Mouse (Mus musculus): Measurements from ENCODE around the gene Tnfaip8l1.
A peak's percentile ranks its signal among the peaks of the same experiment; 100 is the strongest.

Gene Tnfaip8l1

DNA sequence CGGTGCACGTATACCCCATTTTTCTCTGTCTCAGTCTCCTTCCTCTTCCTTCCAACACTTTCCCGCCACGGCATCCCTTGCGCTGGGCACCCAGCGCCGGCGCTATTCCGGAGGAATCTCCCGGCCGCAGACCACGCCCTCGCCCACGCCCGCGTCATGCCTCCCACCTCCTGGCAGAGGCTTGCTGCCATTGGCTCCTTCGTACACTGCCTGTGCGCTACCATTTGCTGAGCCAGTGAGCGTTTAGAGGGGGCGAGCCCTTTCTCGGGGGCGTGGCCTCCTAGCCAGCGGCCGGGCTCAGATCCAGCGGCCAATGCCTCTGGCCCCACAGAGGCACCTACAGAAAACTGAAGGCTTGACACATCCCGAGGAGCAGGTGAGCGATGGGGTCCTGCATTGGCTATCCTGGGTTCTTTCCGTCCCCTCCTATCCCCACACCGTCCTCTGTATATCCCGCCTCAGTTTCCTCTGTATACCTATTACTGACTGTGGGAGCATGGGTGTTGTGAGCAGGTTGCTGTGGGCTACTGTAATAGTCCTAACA, at the start of gene Tnfaip8l1:
Gene Tnfaip8l1 (plus strand): TSS at position 247 of the 544 bp plus-strand sequence.
- peak; percentile 96 for DNase-seq (ENCODE audit: low spot score)

DNA sequence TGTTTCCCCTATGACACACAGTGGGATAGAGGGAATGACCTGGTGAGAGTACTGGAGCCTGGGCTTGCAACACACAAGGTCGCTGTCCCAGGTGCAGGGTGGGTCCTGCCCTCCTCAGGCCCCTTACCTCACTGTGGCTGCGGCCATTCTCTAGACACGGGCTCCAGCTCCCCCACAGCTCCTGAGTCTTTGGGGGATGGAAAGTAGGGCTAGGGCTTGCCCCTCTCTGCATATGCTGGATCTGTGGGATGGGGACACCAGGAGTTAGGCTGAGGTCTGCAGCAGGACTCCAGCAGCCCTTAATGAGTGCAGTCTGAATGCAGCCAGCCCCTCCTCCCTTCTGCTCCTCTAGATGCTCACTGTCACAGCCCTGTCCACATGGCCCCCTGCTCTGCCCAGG, 49.5 kb upstream of the Tnfaip8l1 start:
- DNase-seq (ENCODE audit: low spot score): no peak

DNA sequence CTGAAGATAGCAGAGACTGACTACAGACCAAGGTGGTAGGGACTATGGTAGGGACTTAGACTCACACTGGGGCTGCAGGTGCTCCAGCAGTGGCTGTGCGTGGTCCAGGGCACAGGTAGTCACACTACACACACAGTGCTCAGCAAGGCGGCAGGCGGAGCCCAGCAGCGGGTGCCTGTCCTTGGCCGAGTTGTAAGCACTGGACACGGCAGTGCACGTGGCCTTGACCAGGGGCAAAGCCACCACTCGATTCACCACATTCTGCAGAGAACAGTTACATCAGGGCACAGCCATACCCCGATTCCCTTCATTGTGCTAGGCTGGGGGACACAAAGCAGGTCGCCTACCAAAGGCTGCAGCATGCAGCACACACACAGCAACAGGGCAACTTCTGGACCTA, 46.1 kb upstream of the Tnfaip8l1 start:
- no peak for DNase-seq (ENCODE audit: low spot score)

DNA sequence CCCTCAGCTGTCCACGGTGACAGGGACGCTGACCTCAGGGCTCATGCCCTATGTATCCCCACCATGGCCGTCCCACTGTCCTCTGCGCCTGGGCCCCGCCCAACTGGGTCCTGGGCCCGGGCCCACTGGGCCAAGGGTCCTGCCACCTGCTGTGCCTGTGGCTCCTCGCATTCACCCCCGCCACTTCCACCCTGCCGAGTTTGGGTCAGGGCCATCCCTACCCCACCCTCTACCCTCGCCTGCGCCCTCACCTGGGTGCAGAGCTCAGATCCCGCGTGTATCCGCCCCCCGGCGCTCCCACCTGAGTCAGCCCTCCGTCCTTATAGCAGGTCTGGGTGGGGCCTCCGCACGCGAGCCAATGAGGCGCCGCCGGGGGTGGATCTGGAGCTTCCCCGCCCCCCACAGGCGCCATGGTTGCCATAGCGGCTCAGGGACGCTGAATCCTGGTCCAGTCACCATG, 45.0 kb upstream of the Tnfaip8l1 start, which contains the start of gene Plin5:
Gene Plin5 (minus strand): TSS at position 346 of the 460 bp plus-strand sequence.
- DNase-seq (ENCODE audit: low spot score): peak; percentile 83

DNA sequence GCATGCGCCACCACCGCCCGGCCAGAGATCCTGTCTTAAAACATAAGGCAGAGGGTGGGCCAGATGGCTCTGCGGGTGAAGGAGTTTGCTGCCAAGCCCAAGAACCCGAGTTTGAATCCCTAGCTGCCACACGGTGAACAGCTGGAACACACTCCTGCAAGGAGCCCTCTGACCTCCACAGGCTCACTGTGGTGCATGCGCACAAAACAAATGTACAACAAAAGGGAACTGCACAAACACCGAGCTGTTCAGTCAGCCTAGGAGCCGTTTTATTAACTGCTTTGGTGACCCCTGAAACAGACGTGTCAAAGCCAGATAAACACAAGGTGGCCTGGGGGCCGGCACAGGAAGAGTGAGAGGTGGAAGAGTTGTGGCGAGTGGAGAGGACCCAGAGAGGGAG, 42.8 kb upstream of the Tnfaip8l1 start:
- DNase-seq (ENCODE audit: low spot score): no peak

DNA sequence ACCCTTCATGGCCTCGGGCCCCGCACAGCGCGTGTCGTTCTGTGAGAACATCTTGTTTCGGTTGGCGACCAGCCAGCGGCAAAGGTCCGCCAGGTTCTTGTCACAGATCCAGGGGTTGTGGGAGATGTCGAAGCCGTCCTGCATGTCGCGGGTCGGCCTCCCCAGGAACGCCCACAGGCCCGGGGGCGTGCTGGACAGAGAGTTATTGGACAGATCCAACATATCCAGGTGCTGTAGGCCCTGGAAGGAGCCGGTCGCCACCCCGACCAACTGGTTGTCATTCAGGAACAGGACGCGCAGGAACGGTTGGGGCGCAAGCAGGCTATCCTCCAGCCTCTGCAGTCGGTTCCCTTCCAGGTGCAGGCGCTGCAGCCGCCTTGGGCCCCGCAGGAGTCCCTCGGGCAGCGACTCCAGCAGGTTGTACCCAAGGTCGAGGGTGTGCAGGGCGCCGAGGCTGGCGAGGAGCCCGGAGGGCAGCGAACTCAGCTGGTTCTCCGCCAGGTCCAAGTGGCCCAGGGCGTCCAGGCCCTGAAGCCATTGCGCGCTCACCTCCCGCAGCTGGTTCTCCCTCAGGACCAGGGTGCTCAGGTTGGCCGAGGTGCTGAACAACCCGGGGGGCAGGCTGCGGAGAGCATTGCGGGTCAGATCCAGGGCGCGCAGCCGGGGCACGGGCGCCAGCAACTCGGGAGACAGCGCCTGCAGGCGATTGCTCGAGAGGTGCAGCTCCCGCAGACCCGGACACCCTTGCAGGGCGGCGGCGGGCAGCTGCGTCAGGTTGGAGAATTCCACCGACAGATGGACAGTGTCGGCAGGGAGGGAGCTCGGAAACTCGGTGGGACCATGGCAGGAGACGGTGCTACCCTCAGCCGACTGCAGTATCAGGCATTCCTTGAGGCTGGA, 42.0 kb upstream of the Tnfaip8l1 start:
- peak; percentile 87 for DNase-seq (ENCODE audit: low spot score)

DNA sequence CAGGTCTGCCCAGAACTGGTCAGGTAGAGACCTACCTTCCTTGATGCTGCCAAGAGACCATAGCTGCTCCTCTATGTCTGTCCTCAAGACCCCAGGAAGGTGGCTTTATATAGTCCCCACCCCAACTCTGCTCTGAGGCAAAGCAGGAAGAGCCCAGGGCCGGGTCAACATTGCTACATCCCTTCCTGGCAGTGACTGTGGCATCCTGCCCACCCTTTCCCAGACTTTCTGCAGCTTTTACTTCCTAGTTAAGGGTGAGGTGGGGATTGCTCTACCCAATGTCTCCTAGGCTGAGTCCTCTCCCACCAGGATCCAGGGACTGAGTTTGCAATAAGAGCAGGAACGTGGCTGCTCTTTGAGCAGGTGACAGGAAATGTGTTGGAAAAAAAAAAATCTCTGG, 40.5 kb upstream of the Tnfaip8l1 start, which contains the start of gene Lrg1:
Gene Lrg1 (minus strand): TSS at position 176 of the 400 bp plus-strand sequence.
- no peak for DNase-seq (ENCODE audit: low spot score)

DNA sequence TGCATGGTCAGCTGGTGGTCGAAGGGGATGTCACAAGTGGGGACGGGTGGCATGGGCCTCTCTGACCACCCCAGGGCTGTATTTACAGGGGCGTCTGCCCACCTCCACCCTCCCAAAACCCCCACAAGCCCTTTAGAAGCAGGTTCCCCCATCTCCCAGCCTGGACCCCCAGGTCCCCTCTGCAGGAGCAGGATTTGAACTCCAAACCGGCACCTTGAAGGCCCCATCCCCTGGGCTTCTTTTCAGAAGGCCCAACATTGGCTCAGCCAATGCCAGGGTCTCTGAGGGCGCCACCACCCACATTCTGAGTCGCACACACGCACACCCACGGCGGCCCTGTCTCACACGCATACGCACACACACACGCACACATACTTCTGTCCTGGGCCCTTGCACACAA, 39.1 kb upstream of the Tnfaip8l1 start:
- no peak for DNase-seq (ENCODE audit: low spot score)

DNA sequence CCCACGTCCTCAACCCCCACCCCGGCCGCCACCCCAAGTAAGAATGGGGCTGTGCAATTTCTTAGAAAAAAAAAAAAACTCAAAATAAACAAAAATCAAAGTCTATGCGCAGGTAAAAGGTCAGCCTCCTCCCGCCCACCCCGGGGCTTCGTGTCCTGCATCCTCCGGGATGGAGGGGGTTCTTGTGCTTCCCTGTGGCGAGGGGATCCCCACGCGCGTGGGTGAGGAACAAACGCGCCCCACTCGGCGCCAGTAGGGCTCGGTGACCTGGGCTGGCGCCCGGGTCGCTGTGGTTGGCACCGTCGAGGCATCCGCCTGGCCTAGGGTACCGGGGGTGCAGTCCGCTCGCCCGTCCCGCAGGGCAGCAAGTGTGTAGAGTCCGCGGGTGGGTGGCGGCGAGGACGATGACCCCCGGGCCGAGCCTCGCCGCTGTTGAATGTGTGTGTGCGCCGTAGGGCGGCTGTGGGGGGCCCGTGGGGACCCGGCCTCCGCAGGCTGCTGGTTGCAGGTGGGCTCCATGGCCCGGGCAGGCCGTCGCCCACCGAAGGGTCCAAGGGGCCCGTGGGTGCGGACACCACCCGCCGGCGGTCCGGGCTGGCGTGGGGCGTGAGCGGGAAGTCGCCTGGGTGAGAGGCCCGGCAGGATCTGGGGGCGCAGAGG, 38.5 kb upstream of the Tnfaip8l1 start:
- no peak for DNase-seq (ENCODE audit: low spot score)

DNA sequence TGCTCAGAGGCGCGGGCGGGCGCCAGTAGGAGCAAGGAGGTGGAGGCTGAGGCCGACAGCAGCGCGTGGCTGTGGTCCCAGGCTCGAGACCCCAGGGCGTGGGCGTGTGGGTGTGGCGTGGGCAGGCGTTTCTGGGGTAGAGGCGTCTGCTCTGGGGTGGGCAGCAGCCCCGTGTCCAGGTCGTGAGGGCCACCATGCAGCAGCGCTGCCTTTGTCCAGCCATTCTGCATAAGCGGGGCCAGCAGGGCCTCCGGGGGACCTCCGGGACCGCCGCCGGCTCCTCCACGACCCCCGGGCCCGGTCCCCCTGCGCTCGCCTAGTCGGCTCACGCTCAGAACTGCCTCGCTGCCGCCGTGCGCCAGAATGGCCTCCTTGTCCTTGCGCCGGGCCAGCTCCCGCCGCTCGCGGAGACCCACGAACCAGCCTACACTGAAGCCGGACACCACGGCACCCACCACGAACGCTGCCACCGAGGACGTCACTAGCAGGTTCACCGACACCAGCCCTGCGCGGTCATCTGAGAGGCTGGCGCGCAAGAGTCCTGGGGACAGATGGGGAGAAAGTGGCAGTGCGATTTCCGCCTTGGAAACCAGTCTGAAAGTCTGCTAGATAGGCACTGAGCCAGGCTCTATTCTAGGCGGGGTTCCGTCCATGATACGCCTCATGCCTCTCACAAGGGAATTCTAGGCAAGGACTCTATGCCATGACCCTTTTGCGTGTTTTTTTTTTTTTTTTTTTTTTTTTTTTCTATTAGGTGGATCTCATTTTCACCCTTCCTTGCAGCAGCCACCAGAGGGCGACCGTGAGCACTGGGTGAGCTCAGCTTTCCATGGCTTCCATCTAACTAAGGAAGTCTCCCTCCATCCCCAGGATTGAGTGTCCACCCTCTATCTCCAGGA, 37.7 kb upstream of the Tnfaip8l1 start:
- DNase-seq (ENCODE audit: low spot score): peak; percentile 80

DNA sequence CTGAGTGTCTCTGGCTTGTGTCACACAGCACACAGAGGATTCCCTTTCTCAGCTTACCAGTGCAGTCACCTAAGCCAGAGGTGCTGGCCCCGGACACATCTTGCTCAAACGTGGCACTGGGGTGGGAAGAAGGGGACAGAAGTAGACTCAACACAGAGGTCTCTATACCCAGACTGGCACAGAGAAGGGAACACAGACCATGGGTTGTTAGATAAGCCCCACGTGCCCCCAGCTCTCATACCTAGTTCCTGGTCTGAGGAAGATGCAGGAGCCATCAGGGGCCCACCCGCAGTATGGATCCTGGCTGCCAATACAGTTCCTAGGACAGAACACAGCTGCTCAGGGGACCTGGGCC, 37.0 kb upstream of the Tnfaip8l1 start:
- no peak for DNase-seq (ENCODE audit: low spot score)

DNA sequence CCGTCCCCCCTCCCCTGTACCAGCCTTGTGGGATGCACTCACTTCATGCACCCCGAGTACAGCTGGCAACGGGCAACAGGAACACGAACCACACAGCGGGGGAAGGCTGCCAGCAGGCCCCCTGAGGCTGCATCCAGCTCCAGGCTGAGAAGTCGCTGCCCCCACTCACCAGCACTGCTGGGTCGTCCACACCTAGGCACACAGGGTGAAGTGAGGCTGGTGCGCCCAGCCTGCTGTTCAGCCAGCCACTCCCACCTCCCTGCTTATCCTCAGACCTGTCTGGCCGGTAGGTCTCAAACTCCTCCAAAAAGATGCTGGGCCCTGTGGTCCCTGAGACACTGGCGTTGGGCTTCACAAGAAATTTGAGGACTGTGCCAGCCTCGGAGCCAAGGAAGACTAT, 36.1 kb upstream of the Tnfaip8l1 start:
- no peak for DNase-seq (ENCODE audit: low spot score)

DNA sequence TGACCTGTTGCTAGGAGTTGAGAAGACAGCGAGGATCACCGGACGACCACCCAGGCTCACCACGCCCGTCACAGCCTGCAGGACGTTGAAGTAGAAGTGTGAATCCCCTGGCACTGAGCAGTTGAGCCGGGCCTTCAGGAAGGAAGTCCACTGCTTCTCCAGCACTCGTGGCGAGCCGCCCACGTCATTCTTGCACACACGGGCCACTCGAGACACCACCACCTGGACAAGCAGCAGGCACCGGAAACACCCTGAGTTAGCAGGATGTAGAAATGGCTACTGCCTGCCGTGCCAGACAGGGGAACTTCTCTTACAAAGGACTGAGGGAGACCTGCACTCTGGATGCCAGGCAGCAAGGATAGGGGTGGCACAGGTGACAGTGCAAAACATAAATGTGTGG, 34.0 kb upstream of the Tnfaip8l1 start:
- no peak for DNase-seq (ENCODE audit: low spot score)

DNA sequence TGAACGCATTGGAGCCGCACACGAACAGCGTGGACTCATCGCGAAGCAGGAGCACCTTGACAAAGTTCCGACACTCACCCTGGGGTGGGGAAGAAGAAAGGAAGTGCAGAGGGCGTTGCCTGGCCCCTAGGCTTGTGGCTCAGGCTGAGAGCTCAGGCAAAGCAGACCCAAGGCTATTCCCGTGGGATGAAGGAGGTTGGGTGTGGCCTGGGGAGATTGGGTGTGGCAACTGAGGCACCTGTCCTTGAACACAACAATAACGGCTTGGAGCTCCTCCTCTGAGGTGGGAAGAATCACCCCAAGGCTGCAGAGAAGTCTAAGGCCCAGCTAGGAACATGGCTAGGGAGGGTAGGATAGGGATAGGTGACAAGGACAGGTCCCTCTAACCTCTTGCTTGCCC, 31.1 kb upstream of the Tnfaip8l1 start:
- no peak for DNase-seq (ENCODE audit: low spot score)

DNA sequence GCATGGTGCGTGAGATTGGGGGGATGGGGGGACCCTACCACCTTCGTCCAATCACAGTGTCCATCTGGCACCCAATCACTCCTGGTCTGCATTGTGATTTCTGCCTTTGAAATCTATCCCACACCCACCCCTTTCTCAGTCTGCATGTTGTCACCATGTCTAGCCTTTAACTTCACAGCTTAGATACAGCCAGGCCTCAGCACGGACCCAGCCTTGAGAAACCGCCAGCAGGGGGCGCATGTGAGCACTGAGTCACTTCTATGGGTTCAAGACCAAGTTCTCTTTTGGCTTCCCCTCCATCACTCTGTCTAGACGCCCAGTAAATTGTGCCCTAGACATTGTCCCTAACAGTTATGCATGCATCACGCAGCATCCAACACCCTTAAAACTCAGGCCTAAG, 30.5 kb upstream of the Tnfaip8l1 start:
- peak; percentile 90 for DNase-seq (ENCODE audit: low spot score)

DNA sequence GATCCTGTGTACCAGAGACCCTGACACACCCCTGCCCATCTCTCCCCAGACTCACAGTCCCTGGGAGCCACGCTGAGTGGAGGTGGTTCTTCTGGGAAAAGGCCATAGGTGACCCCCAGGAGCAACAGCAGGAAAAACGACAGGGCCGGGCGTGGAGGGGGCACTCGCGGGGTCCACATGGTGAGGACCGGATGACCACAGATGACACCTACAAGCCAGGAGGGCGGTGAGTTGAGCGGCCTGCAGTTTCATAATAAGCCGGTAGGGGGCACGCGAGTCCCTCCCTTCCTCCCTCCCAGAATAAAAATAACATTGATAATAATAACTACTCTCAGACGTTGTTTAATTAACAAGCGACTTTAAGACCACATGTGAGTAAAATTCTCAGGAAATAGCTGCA, 29.6 kb upstream of the Tnfaip8l1 start:
- DNase-seq (ENCODE audit: low spot score): peak; percentile 85

DNA sequence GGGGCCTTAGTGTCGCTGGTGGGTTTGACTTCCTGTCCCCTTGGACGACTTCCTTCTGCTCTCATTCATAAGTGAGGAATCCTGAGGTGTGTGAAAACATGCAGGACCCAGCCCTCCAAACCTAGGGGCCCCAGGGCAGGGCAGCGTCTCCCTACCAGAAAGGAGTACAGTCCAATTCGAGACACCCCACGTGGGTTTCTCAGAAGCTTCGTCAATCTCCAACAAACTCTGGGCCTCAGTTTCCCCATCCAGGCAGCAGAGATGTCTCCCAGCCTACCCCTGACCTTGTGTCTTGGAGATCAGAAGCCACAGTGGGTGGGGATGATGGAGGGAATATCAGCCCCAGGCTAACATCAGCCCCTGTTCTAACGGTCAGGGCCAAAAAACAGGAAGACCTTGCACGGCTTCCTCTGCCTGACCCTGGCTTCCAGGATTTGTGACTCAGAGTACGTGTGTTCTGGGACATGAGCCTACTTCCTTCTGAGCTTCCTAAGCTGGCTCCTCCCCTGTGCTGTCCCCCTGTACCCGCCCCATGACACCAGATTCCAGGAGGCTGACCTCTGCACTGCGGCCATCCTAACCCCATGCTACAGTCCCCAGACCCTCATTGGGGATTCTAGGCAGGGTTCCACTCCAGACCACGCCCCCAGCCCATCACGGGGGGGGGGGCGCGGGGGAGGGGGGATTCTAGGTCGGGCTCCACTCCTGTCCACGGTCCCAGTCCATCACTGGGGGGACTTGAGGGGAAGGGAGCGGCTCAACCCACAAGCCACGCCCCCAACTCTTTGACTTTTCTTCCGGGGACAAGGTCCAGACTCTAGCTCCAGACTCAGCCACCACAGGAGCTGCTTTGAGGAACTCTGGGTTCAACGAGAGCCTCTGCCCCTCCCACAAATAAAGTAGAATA, 28.6 kb upstream of the Tnfaip8l1 start:
- peak; percentile 68 for DNase-seq (ENCODE audit: low spot score)

DNA sequence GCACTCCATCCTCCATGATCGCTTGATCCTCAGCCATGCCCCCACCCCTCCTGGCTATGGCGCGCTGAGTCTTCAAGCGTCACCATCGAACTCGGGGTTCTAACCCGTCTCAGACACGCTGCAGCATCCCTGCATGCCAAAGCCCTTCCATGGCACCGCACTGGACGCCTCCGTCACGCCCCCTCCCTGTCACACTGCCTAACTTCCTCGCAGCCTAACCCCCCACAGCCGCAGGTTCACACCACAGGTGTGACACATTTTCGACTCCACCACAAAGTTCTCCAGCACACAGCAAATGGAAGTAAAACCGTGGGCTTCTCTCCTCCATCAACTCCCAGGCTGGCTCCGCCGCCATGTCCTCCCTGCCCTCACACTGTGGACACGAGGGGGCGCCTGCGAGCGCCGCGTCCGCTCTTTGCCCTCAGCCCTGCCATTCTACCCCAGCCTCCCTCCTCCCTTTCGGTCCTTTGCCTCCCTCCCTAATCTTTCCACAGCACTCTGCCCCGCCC, 27.8 kb upstream of the Tnfaip8l1 start:
- DNase-seq (ENCODE audit: low spot score): peak; percentile 87

DNA sequence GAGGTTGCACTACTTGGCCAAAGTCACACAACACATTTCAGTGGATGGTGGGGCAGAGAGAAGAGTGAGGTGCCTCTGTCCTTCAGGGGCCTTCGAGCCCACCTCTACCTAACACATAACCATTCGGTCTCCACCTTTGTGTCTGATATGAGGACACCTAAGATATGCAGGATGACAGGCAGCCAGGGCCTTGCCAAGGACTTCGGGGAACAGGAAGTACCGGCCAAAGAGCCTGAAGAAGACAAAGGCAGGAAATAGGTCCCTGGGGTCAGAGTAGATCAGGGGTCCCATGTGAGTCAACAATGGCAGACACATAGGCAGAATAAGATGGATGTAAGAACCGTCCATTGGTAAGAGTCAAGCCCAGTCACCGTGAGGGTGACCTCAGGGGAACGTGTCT, 25.7 kb upstream of the Tnfaip8l1 start:
- no peak for DNase-seq (ENCODE audit: low spot score)

DNA sequence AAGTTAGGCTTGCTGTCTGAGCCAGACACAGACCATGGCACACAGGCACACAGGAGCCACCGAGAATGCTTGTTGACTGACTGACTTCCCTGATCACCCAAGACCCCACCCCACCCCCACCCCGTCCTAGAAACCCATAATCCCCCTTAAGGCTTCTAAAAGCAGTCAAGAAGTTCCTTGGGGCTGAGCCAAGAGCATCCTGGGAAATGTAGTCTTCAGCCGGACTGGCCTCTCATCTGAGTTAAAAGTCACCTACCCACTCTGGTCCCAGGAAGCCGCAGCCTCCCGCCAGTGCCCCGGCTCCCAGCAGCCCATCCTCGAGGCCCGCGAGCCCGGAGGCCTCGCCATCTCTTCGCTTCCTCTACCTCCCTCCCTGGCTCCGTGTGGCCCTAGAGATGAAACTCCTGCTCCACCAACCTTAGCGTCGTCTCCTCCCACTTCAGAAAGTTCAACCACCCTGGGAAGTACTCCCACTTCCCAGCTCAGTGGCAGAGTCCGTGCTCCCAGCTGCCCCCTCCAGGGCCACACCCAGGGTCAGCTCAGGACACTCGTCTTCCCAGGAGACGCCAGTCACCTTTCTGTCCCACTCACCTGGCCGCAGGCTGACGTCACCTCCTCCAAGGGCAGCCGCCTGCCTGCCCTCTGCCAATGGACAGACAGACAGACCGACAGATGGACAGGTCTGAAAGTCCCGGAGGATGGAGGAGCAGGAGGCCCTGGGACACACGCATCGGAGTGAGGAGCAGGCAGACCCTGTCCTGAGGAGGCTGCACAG, 24.3 kb upstream of the Tnfaip8l1 start:
- no peak for DNase-seq (ENCODE audit: low spot score)
